ENCODE assay signal across 29 mouse cellular contexts in genomic region chr13:49202556-49202955, GRCm38 (mm10). TPM values are rescaled to one million over a fixed set of nuclear protein-coding genes. Genes with fewer than 3 reads are reported as not detected.
"Had no signal": no experiment of that assay in that cellular context is flagged by ENCODE, and none has a peak within 500 bp of the region (broad histone marks: within the 10 kb centered on the region; RNA-seq: fewer than 3 reads in every experiment).

No protein-coding gene starts in this region.

- H3K27me3 ChIP-seq: limb, embryonic 12.5 days; limb, embryonic 13.5 days; limb, embryonic 15.5 days; liver, embryonic 12.5 days; liver, embryonic 13.5 days; liver, embryonic 15.5 days; lung, embryonic 15.5 days; midbrain, embryonic 15.5 days had no signal

- H3K4me3 ChIP-seq: left cerebral cortex, adult 2 months; limb, embryonic 10.5 days; limb, embryonic 12.5 days; limb, embryonic 13.5 days; limb, embryonic 15.5 days; liver, embryonic 12.5 days; liver, embryonic 13.5 days; liver, embryonic 15.5 days; lung, embryonic 15.5 days; megakaryocyte, embryonic 14.5 days; midbrain, embryonic 10.5 days; midbrain, embryonic 12.5 days; midbrain, embryonic 13.5 days; midbrain, embryonic 15.5 days; myocyte had no signal

- H3K27ac ChIP-seq: left cerebral cortex, adult 2 months; limb, embryonic 10.5 days; limb, embryonic 12.5 days; limb, embryonic 13.5 days; limb, embryonic 15.5 days; liver, embryonic 12.5 days; liver, embryonic 13.5 days; liver, embryonic 14.5 days; liver, embryonic 15.5 days; lung, embryonic 15.5 days; midbrain, embryonic 10.5 days; midbrain, embryonic 12.5 days; midbrain, embryonic 13.5 days; midbrain, embryonic 15.5 days had no signal

- H3K36me3 ChIP-seq: limb, embryonic 10.5 days; liver, embryonic 12.5 days; liver, embryonic 13.5 days; lung, embryonic 15.5 days; midbrain, embryonic 10.5 days; midbrain, embryonic 12.5 days; midbrain, embryonic 13.5 days; midbrain, embryonic 15.5 days had no signal

- DNase-seq: left cerebral cortex, postnatal 4 days; liver; liver, embryonic 13.5 days; liver, postnatal 0 days; lung, adult 18-20 months; lung, adult 2 months; lung, embryonic 14.5 days; lung, postnatal 10 days; lung, postnatal 14 days; lung, postnatal 36 days; lung, postnatal 4 days; midbrain, embryonic 14.5 days had no signal

- H3K4me1 ChIP-seq: limb, embryonic 10.5 days; limb, embryonic 12.5 days; liver, embryonic 12.5 days had no signal

- H3K9ac ChIP-seq: limb, embryonic 12.5 days; limb, embryonic 13.5 days; limb, embryonic 15.5 days; liver, embryonic 12.5 days; liver, embryonic 13.5 days; liver, embryonic 14.5 days; liver, embryonic 15.5 days; liver, postnatal 0 days; lung, embryonic 14.5 days; lung, embryonic 15.5 days; midbrain, embryonic 12.5 days; midbrain, embryonic 13.5 days; midbrain, embryonic 15.5 days had no signal

RNA-seq across cellular contexts. Expression of gene Wnk2, which starts 54.7 kb away (rescaled TPM):
- total RNA-seq: megakaryocyte progenitor cell, adult 5-6 weeks; monocyte, adult 5-6 weeks had no signal
- polyA plus RNA-seq: myocyte had no signal
